Mouse (Mus musculus) MEL (cell line): ENCODE measurements around the gene Alox5ap.

Source experiments
- CTCF ChIP-seq, 3 experiments: IDR thresholded peaks in 2 of 3; conservative IDR thresholded peaks in 1 of 3; 2 replicates each; pipeline ENCODE4 v1.5.1; 2011 to 2012; ENCODE audit warnings: low read length in 3 of 3, low read depth in 2 of 3, mild to moderate bottlenecking in 2 of 3, improper control_type of control experiment in 1 of 3, inconsistent platforms in 1 of 3, mixed read lengths in 1 of 3, moderate library complexity in 1 of 3; ENCODE audit not compliant: control insufficient read depth in 1 of 3, insufficient read depth in 1 of 3, poor library complexity in 1 of 3, severe bottlenecking in 1 of 3
- E2F4 ChIP-seq: IDR thresholded peaks from 2 replicates; pipeline ENCODE4 v1.6.1; 2011; ENCODE audit warnings: low read depth, low read length, improper control_type of control experiment, borderline replicate concordance
- JUND ChIP-seq: IDR thresholded peaks from 2 replicates; pipeline ENCODE4 v1.6.1; 2011; ENCODE audit warnings: low read depth, mild to moderate bottlenecking, improper control_type of control experiment, low read length
- MYB ChIP-seq: IDR thresholded peaks from 2 replicates; pipeline ENCODE4 v1.6.1; 2011; ENCODE audit warnings: mild to moderate bottlenecking, low read depth, low read length, improper control_type of control experiment
- NELFE ChIP-seq: IDR thresholded peaks from 2 replicates; pipeline ENCODE4 v1.6.1; 2011; ENCODE audit warnings: low read depth, low read length, improper control_type of control experiment
- POLR2A ChIP-seq, 2 experiments: IDR thresholded peaks; 2 replicates each; pipeline ENCODE4 v1.6.1; 2011 to 2012; ENCODE audit warnings: low read length in 2 of 2, mild to moderate bottlenecking in 2 of 2, control low read depth in 1 of 2, improper control_type of control experiment in 1 of 2, low read depth in 1 of 2, moderate library complexity in 1 of 2; ENCODE audit not compliant: control insufficient read depth in 1 of 2, insufficient read depth in 1 of 2, poor library complexity in 1 of 2
- POLR2AphosphoS2 ChIP-seq: IDR thresholded peaks from 2 replicates; pipeline ENCODE4 v1.6.1; 2011; ENCODE audit warnings: low read length, improper control_type of control experiment
- SIN3A ChIP-seq: IDR thresholded peaks from 2 replicates; pipeline ENCODE4 v1.6.1; 2012; ENCODE audit warnings: low read length, improper control_type of control experiment, inconsistent platforms
- SMC3 ChIP-seq: IDR thresholded peaks from 2 replicates; pipeline ENCODE4 v1.6.1; 2011; ENCODE audit warnings: low read depth, low read length, improper control_type of control experiment
- UBTF ChIP-seq: IDR thresholded peaks from 2 replicates; pipeline ENCODE4 v1.6.1; 2012; ENCODE audit warnings: low read depth, mild to moderate bottlenecking, inconsistent platforms, low read length, improper control_type of control experiment, moderate library complexity, borderline replicate concordance; ENCODE audit not compliant: insufficient read depth

DNA sequence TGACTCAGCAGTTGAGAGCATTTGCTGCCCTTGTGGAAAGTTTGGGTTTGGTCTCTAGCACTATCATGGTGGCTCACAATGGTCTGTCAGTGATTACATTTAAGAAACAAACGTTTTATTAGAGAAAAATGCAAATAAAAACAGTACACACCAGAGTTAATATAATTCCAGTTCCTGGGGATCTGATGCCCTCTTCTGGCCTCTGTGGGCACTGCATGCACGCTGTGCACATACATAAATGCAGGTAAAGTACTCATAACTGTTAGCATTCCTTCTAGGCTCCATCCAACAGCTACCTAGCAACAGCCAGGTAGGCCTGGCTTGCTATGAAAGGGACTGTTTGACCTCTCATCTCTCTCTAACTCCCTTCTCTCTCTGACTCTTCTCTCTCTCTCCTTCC is 32.9 kb downstream of the Alox5ap start:
- TF ChIP-seq SMC3 (peak; percentile 60), JUND (no peak), POLR2AphosphoS2 (no peak), E2F4 (no peak), CTCF (IDR thresholded peaks at IDR 0.05 in 2 of 3, conservative IDR thresholded peaks at IDR 0.05 in 1 of 3; ENCODE audit: control insufficient read depth in 1 of 3, insufficient read depth in 1 of 3, low read depth in 2 of 3, low read length in 3 of 3, poor library complexity in 1 of 3, severe bottlenecking in 1 of 3) (peak; percentile 57 to 67 (median 64)), POLR2A (IDR thresholded peaks at IDR 0.05; ENCODE audit: control insufficient read depth in 1 of 2, insufficient read depth in 1 of 2, low read depth in 1 of 2, low read length in 2 of 2, poor library complexity in 1 of 2) (no peak), UBTF (no peak), NELFE (no peak), SIN3A (no peak), MYB (no peak)
